Mouse (Mus musculus): ENCODE data around the gene Pdzd7. TPM values are rescaled to one million over a fixed set of nuclear protein-coding genes. Genes with fewer than 3 reads are reported as not detected.

Pdzd7 gene
- total RNA-seq (2021): not detected

DNA sequence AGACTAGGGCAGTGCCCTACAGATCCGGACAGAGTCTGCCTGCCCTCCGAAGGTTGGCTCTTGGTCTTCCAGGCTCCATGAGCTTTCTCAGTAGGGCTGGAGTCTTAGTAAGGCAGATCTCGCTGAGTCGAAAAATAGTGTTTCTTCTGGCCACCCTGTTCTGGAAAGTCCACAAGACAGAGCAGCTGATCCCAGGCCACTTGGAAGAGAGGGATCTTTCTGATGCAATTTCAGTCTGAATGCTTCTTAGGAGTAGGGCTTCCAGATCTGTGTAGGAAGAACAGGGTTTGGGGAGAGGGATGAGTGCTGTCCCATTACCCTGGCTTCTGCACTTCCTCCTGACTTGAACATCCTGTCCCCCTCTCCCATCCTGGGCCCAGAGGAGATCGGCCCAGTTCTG, at the start of gene Pdzd7:
Gene Pdzd7, minus strand, starts transcription at position 67 of the 400 bp plus-strand sequence.
- DNase-seq: no peak

DNA sequence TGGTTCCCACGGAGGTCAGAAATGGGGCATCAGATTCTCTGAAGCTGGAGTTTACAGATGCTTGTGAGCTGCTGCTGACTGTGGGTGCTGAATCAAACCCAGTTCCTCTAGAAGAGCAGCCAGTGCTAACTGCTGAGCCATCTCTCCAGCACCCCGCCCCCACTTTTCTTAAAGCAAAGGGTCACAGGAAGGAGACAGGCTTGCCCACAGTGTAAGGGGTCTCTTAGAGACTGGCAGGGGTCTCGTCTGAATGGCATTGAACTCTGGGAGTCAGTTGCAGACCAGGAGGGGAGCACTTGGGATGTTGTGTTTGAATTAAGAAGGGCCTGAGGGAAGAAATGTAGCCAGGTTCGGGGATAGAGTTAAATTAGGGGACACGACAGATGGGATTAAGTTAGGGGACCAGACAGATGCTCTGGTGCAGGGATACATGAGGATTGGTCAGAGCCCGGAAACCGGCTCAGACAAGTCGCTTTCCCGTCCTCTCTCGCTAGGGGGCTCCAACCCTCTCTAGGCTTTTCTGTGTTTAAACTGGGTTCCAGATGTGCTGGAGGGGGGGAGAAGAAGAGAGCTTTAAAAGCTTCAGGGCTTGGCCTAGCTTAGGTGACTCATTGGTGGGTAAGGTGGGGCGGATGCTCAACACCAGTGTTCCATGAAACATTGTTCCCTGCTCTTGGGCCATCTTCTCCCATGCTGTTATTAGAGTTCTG, 36.5 kb upstream of the Pdzd7 start:
- DNase-seq: peak; percentile 74

DNA sequence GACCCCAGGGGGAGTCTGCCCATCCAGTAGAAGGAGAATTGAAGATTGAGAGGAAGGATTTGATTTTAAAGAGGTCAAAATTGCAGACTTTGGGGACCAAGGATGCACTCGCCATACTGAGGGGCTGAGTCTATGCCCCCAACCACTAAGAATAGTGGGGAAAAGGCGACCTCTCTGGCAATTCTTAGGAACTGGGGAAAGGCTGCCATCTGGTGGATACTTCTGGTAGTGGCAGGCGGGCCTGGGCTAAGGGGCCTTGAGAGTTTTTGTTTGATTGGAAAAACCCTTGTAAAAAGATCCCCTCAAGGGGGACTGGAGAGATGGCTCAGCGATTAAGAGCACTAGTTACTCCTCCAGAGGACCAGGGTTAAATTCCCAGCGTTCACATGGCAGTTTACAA, 35.8 kb upstream of the Pdzd7 start:
- peak; percentile 86 for DNase-seq

DNA sequence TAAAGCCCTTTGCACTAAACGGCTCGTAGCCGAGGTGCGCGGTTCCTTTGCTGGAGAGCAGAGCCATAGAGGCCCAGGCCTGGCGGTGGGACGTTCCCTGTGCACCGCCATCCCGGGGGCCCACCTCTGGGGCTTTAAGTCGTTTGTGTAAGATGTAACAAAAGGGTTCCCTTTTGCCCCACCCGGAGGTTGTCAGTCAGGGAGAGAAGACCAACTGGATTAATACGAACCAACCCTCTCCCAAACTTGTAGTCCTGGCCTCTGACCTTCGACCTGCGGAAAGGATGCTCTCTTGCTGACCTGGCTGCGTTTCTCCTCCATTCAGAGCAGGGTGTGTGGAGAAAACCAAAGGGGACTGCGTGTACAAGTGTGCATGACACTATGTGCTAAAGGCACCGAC, 35.2 kb upstream of the Pdzd7 start:
- no peak for DNase-seq

DNA sequence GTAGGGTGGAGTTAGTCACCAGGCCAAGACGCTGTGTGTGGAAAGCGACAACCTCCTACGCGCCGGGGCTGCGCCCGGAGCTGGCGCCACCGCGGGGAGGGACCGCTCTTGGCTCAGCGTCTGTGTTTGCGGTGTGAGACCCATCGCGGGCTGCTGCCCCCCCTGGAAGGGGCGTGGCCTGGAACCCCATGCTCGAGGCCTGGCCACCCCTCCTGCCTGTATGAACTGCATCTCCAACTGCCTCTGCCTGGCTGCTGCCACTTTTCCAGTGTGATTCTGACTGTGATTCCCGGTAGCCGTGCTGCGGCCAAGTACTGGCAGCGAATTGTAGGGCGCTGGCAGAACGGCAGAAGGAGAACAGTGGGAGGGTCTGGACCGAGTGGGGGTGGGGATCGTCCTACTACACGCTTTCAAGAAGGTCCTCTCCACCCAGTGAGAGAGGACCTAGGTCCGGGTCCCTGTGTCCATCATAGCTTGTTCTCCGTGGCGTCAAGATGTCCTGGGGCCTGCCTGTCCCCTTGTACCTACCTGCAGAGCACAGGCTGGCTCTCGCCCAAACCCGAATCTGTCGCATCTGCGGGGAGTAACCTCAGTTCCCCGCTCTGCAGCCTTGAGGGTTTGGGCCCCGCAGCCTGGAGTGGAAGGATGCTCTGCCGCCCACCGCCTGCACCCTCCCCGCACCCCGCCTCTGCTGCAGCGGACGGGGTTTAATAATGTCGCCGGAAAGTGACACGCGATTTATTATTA, 34.4 kb upstream of the Pdzd7 start:
- DNase-seq: peak; percentile 84

DNA sequence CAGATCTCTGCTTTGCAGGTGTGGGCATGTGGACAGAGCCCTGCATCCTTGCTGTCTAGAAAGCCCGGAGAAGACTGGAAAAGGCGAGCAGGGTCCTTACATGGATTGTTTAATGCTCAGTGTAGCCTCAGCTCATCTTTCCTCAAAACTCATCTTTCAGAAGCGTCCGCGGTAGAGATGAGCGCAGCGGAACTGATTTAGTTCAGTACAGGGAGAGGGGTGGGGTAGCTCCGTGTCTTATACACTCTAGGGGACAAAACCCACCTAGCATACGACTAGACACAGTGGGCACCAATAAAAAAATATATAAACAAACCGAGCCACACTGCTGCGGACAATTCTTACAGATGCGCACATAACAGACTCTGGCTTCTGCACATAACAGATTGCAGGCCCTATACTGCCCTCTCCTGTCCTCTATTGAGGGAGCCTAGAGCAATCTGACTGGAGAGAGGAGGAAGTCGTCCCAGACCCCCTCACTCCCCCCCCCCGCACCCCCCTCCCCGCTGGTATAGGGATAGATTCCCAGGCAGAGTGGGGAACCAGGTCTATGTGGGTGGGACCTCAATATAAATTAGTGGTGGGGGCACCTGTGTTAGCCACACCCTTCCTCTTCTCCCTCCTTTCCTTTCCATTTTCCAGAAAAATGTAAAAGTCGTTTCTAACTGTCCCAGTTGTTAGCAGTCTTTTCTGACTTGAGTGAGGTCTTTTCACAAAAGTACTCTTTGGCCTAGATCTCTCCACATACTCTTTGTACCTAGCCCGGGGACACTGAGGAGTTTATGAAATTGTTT, 33.7 kb upstream of the Pdzd7 start:
- DNase-seq: peak; percentile 56

DNA sequence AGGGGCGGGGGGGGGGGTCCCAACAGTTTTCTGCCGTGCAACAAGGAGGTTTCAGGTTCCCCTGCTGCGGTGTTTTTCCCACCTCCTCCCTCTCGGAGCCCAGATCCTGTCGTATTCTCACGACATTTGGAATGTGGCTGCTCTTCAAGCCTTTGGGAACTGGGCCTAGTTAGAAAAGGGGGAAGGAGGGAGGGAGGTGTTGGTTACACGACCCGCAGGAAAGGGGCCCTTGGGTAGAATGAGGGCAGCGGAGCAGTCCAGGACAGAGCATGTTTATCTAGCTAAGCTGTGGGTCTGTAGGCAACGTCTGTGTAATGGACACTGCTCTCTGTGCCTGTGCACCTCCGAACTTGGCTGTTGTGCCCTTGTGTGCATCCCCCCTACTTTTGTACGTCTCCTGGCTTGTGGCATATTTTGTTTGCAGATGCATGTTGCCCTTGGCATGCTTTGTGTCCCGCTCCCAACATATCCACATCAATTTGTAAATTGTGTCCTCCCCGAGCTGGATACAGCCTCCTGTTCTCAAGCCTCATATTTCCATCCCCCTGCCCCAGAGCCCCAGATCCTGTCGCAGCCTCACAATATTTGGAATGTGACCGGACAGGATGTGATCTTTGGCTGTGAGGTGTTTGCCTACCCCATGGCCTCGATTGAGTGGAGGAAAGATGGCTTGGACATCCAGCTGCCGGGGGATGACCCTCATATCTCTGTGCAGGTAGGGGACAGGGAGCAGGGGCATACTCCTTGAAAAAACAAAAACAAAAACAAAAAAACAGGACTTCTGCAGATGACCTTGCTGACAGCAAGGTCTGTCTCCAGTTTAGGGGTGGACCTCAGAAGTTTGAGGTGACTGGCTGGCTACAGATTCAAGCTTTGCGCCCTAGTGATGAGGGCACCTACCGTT, 32.5 kb upstream of the Pdzd7 start:
- no peak for DNase-seq

DNA sequence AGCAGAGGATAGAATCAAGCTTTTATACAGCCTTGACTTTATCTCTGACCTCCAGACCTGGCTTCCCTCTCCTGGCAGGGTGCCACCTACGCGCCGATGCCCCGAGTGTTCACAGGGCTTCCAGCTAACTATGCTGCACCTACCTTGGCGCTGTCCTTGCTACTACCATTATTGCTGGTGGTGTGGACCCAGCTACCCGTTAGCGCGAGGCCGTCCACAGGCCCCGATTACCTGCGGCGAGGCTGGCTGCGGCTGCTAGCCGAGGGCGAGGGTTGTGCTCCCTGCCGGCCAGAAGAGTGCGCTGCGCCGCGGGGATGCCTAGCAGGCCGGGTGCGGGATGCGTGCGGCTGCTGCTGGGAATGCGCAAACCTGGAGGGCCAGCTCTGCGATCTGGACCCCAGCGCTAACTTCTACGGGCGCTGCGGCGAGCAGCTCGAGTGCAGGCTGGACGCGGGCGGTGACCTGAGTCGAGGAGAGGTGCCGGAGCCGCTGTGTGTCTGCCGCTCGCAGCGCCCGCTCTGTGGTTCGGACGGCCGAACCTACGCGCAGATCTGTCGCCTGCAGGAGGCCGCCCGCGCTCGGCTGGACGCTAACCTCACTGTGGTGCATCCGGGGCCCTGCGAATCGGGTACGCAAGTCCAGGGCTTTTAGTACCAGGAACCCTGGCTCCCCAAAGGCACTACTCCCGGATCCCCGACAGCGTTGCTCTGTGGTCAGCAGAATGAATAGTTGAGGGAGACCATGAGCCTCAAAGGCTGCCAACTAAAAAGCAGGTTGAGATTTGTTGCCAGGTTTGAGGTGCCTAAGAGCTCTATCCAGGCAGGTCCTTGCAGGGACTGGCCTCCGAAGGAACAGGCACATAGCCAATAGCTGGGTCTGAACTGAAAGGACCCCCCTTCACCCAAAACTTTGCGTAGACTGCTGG, 31.3 kb upstream of the Pdzd7 start:
- DNase-seq: peak; percentile 73

DNA sequence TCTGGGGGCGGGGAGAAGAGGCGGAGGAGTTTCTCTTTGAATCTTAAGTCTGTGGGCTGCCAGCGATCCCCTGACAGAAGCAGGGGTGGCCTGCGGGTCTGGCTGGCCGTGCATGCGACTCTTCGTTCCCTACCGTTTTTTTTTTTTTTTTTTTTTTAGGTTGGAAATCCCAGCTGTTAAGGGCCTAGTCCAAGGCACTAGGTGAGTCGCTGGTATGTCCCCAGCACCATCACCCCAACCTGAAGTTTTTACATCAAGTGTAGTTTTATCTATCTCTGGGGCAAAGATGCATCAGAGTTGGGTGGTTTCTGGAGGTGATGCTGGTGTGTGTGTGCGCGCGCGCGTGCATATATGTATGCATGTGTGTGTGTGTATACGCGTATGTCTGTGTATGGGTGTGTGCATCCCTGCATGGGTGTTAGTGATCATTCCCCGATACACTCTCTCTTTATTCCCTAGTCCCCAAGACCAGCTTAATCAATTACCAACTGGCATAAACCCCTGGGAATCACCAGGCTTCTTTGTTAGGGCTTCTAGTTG, 30.6 kb upstream of the Pdzd7 start:
- DNase-seq: no peak

DNA sequence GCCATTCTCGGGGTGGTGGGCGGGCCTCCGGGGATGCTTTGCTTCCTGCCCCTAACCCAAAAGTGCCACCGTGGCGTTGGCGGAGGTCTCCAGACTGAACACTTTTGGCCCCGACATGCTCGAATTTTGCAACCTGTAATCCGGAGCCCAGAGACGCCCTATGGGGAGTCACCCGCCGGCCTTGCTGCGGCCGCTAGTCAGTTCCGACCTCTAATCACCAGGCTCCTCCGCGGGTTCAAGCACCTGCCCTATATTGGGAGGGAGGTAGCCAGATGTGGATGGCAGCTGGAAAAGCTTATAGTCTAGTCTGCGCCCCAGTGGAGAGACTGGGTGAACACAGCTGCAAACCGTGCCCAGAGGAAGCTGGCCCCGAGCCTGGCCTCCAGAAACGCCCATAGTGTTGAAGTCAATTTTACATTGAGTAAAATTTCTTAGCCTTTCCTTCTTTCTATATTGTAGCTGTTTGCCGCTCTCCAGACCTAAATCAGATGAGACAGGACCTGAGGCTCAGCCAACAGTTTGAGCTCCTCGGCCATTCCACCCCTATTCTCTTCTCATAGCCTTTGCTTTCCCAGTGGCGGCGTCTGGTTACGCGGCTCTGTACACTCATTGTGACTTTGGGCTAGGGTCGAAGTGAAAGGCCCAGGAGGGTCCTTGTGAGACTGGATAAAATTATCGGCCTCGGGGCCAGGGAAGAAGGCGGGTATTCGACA, 30.0 kb upstream of the Pdzd7 start:
- DNase-seq: peak; percentile 47

DNA sequence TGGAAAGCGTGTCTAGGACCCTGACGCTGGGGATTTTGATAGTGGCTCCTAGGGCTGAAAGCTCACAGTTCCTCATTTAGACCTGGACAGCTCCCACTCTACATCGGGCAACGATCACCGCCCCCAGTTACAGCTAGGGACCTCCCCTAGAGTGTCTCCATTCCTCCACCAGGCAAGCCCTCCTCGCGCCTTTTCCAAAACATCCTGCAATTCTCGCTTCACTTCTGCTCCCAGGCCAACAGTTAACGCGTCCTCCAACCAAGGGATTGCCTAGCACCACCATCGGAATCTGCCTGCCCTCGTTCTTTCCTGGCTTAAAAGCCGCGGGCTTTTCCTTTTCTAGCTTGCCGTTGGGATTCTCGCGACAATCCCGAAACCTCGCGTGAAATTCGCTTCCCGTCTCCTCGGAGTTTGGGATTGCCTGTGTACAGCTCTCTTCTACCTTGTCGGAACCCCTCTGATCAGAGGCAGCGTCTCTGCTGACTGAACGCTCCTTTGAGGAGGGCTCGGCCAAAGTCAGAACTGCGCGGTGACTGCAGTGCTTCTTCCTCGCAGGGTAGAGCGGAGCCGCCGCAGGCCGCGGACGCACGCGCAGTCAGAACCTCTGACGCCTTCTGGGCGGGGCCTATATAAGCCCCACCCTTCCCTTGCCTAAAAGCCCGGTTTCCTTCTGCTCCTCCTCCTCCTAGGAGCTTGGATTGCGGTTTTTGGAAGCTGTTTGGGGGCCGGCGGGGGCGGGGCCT, 29.2 kb upstream of the Pdzd7 start, which contains the start of gene Kazald1:
Gene Kazald1, plus strand, starts transcription at position 662 of the 743 bp plus-strand sequence.
- DNase-seq: peak; percentile 96

DNA sequence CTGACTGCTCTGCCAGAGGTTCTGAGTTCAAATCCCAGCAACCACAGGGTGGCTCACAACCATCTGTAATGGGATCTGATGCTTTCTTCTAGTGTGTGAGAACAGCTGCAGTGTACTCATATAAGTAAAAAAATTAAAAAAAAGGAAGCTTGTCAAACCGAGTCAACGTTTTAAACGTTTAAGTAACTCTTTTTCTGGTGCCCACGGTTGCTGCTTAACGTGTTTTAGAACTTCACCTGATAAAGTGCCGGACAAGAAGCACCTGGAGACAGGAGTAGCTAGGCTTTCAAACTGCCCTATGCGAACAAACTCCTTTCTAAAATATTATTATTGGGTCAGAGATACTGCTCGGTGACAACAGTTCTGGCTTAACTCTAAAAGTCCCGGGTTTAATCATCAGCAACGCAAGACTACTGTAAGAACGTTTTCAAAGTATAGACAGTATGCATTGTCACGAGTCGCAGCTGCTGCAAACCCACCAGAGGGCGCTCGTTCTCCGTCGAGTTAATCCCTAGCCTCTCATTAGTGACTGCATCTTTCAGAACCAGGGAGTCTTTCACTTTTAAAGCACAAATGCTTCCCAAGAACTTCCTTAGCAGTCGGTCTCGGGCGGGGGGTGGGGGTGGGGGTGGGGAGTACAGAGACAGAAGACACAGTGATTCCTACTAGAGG, 28.5 kb upstream of the Pdzd7 start:
- peak; percentile 93 for DNase-seq

DNA sequence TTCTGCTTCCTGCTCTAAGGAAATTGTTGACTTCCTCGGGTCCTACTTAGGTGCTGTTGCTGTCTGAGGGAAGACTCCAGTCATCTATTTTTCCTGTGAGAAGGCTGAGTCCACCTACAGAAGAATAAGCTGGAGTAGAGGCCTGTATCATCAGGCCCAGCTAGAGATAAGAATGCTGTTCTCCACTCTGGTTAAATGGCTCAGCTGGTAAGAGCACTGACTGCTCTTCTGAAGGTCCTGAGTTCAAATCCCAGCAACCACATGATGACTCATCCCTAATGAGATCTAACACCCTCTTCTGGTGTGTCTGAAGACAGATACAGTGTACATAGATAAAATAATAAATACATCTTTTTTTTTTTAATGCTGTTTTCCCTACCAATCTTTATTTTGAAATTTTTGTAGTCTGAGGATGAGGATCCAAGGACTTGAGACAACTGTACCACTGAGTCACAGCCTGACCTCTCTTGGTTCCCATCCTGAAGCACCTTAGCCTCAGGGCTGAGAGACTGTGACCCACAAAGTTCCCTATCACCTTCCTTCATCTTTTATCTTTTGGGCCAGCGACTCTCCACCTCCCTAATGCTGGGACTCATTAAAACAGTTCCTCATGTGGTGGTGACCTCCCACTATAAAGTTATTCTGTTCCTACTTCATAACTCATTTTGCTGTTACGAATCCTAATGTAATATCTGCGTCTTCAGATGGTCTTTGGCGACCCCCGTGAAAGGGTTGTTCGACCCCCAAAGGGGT, 22.4 kb upstream of the Pdzd7 start:
- no peak for DNase-seq

DNA sequence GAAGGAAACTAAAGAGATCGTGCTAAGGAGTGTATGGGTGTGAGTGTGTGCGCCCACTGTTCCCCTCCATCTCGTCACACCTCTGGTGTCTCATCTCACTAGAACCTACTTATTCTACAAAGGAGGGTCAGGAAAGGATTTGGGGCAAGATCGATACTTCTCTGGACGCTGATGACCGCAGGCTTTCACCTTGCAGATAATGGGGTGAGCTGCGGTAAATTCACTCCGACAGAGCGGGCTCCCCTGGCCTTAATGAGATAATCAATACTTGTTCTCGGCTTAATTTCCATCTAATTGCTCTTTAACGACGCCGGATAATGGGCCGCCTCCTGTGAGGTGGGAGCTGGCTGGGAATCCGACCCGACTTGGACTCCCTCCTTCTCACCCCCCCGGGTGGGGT, 21.7 kb upstream of the Pdzd7 start:
- no peak for DNase-seq

DNA sequence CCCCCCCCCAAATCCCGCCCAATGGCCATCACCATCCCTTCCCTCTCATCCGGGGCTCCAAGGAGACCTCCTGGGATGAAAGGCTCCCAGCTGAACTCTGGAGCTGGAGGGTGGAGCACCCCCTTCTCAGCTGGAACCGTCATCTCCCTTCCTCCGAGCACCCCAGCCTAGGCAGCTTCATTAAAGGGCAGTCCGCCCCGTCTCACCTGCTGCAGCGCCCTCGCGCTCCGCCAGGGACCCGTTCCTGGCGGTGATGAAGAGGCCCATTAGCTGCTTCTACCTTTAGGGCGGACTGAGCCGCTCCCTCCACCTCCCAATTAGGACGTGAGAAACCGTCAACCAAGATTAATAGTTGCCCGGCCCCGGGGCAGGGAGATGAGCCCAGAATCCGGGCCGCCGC, 19.7 kb upstream of the Pdzd7 start:
- no peak for DNase-seq

DNA sequence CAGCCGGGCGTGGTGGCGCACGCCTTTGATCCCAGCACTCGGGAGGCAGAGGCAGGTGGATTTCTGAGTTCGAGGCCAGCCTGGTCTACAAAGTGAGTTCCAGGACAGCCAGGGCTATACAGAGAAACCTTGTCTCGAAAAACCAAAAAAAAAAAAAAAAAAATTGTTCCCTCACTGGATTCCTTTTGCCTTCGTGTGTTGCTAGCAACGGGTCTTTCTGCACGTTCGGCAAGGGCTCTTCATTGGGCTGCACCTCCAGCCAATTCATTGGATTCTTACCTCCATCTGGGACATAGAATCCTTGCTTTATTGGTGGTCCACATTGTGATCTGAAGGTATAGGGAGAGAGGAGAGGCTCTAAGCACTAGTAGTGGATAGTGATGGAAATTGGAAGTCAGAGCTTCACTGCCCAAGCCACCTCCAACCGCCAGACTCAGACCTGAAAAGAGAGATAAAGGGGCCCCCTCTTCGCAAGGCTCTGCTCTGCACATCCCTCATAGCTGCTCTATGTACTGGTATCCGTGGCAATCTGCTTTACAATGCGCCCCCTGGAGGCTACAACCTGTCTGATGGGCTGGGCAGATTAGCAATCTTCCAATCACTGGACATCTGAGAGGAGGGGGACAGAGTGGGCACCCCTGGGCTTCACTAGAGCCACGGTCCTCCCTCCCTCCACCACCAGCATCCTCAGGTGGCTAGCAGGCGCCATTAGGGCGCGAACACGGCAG, 18.2 kb upstream of the Pdzd7 start:
- DNase-seq: no peak

DNA sequence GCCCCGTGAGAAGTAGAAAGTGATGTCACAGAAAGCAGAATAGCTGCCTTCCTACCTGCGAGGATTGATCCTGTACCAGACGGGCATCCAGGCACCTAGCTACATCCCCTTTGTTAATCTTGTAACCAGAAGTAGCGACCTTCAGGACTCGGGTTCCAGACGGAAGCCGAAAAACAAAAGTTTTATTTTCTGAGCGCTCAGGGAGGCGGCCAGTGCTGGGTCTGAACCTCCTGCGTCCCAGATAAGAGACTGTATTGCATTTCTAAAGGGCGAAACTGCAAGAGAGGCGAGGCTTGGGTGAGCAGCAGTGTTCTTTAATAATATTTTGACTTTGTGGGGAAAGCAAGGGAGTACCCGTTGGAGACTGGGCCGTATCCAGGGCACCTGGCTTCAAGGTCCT, 13.3 kb upstream of the Pdzd7 start:
- DNase-seq: no peak

Data from heart, postnatal 4 days (tissue).